Mouse (Mus musculus) spleen, adult 2 months (tissue): ENCODE results near the gene Olfr750.

Experiments
- CTCF ChIP-seq: fragments of 200-500 bp; IDR thresholded peaks from 2 replicates; pipeline ENCODE4 v1.5.1; 2011; ENCODE audit warnings: mild to moderate bottlenecking, inconsistent platforms; ENCODE audit not compliant: insufficient read depth, insufficient read length, insufficient replicate concordance; ENCODE audit errors: extremely low read depth
- POLR2A ChIP-seq: fragments of 200-500 bp; IDR thresholded peaks from 2 replicates; pipeline ENCODE4 v1.6.1; 2011; ENCODE audit warnings: low read depth, low read length, inconsistent platforms

GRCm38 (mm10) chr14:51026391-51027133, 47.7 kb downstream of the Olfr750 start:
- TF ChIP-seq CTCF (peak; percentile 33; the same call in 1 of the 2 replicates), POLR2A (no peak)
